Mouse (Mus musculus): ENCODE results near the gene Clgn.
A peak's percentile ranks its signal among the peaks of the same experiment; 100 is the strongest.

Clgn gene

DNA sequence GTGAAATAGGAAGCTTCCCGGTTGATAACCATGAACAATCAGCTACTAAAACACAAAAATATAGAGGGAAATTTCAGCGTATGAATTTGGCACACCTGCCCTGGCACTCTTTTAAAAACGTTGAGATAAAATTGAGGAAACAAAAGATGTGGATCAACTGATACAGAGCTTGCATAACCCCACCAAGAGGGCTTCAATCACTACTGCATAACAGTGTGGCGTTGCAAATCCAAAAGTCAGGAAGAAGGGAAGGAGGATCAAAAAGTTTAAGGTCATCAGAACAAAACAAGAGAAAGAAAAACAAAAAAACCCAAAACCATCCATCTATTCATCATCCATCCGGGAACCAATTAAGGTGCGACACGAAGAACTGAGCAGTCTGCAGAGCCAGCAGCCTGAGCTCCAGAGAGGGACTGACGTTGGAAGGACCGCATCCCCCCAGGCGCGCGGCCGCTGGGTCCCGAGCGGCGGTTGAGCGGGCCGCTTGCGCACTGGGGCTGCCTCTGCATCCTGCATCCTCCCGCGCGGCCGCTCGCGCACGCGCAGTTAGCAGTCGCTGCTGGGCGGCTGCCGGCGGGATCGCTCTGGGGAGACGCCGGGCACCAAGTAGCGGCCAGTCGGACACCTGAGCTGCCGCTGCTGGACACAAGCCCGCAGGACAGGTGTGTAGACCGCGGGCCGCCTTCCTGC, at the start of gene Clgn:
Gene Clgn, plus strand, starts transcription at position 552 of the 690 bp plus-strand sequence.
- DNase-seq (ENCODE audit: low spot score in 2 of 2), result peak; percentile 45 to 59

DNA sequence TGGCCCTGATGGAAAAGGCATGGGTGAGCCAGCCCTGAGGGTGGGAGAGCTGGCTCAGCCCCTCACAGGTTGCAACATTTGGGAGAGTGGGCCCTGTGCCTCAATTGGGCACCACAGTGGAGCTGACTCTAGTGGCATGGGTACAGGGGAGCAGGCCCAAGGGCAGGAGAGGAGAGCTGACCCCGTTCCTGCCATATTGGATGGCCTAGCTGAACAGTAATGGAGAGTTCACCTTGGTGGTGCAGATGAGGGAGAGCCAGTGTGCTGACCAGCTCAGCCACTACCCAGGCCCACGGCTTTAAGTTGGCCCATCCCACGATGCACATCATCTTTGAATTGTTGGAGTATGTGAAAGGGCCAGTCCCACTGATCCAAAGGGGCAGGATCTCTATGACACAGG, 47.6 kb upstream of the Clgn start:
- no peak for DNase-seq (ENCODE audit: low spot score in 2 of 2)

DNA sequence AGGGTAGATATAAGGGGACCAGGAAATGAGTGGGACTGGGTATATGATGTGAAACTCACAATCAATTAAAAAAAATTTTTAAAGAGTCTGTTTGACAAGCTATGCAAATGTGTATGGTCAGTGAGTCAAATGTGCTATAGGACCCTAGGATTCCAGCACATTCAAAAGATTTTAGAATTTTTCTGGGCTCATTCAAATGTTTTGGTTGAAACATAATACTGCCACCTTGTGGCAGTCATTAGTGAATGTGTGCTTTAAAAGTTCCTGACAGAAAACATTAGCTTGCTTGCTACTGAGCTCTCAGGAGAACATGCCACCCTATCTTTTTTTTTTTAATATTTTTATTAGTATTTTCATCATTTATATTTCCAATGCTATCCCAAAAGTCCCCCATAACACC, 47.0 kb upstream of the Clgn start:
- DNase-seq (ENCODE audit: low spot score in 2 of 2), result no peak

GRCm38 (mm10) chr8:83348263-83348662, 41.4 kb upstream of the Clgn start, which contains the start of gene Mgat4d:
Mgat4d (plus strand) TSS chr8:83348471.
- DNase-seq (ENCODE audit: low spot score in 2 of 2), result no peak

- DNase-seq (ENCODE audit: low spot score in 2 of 2), result no peak
Observed at GRCm38 (mm10) chr8:83351315-83351714, 38.4 kb upstream of the Clgn start.

DNA sequence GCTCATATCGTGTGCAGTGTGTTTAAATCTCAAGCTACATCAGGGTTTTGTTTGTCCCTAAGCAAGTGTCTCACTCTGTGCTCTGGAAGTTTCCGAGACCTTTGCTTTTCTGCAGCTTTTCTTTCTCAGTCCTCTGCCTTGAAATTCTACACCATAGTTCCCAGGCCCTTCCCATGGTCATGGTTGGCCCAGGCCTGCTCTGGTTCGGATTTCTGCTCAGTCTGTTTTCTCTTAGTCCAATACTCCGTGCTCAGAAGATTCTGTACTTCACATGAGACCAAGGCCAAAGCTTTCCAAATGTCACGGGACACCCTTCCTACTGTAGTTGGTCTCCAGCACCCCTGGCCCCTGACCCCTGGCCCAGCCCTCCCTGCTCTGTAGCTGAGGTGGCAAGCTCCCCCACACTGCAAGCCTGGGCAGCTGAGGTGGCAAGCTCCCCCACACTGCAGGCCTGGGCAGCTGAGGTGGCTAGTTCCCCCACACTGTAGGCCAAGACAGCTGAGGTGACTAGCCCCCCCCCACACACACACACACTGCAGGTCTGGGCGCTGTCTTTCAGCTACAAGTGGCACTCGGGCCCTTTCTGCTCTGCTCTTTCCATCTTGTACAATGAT, 26.4 kb upstream of the Clgn start:
- DNase-seq (ENCODE audit: low spot score in 2 of 2), result no peak

DNA sequence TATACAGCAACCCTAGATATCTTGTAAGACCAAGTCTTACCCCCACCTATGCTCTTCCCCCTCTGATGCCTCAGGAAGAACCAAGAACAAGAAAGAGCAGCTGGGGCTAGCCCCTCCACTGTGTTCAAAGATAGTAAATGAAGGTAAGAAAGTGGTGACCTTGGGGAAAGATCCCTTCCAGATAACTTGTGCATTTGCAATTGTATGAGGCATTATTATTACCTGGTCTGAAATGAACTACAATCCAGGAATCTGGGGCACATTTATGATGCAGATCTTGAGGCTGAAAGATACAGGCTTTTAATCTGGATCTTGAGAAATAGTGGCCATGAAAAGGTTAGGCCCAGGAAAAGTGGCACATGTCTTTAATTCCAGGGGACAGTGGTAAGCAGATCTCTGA, 12.4 kb upstream of the Clgn start:
- no peak for DNase-seq (ENCODE audit: low spot score in 2 of 2)

DNA sequence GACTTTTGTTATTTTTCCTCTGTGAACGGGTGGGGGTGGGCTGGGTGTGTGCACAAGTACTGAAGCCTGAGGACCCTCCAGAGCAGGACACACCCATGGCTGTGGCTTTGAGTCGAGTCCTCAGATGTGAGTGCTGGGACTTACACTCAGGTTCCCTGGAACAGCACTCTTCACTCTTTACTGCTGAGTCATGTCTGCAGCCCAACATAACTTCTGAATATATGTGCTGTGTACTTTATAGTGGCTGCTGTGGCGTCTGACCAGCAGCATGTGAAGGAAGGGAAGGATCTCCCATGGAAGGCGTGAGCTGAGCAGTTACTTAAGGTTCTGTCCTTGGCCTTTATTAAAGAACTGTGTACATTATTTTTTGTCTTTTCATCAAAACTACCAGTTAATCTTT, 9.5 kb upstream of the Clgn start:
- DNase-seq (ENCODE audit: low spot score in 2 of 2), result no peak

DNA sequence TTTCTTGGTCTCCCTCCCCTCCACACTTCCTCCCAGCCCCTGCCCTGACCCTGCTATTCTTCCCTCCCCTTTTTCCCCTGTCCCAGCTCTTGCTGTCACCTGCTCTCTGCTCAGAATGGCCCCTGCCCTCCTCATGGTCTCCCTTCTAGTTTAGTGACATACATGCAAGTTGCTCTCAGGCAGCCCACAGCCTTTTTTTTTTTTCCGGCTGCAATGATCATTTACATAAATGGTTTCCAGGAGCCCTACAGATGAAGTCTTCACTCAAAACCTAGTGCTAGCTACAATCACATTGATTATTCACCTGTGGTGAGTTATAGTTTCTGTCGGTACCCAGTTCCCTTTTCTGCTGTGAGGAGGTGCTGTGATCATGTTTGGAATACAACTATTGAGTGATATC, 8.7 kb upstream of the Clgn start:
- no peak for DNase-seq (ENCODE audit: low spot score in 2 of 2)

GRCm38 (mm10) chr8:83382850-83383249, 6.8 kb upstream of the Clgn start:
- no peak for DNase-seq (ENCODE audit: low spot score in 2 of 2)

- no peak for DNase-seq (ENCODE audit: low spot score in 2 of 2)
Observed at GRCm38 (mm10) chr8:83390006-83390701, 487 bp downstream of the Clgn start.

DNA sequence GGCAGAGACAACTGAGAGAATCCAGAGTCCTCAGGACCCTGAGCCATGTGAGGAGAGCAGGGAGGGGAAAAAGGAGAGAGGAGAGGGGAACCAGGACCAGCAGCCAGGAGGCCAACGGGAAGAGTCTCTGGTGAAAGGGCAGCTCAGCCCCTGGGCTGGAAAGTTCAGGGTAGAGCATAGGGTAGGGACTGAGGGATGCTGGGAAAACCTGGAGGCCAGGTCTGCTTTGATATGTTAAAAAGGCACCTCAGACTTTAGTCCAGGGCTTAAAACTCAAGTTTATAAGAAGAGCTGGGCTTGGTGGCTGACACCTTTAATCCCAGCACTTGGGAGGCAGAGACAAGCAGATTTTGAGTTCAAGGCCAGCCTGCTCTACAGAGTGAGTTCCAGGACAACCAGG, 2.9 kb downstream of the Clgn start:
- DNase-seq (ENCODE audit: low spot score in 2 of 2), result no peak

GRCm38 (mm10) chr8:83394325-83394724, 4.7 kb downstream of the Clgn start:
- DNase-seq (ENCODE audit: low spot score in 2 of 2), result no peak

GRCm38 (mm10) chr8:83396680-83397079, 7.0 kb downstream of the Clgn start:
- DNase-seq (ENCODE audit: low spot score in 2 of 2), result no peak

- DNase-seq (ENCODE audit: low spot score in 2 of 2), result no peak
Observed at GRCm38 (mm10) chr8:83397726-83398125, 8.1 kb downstream of the Clgn start.

DNA sequence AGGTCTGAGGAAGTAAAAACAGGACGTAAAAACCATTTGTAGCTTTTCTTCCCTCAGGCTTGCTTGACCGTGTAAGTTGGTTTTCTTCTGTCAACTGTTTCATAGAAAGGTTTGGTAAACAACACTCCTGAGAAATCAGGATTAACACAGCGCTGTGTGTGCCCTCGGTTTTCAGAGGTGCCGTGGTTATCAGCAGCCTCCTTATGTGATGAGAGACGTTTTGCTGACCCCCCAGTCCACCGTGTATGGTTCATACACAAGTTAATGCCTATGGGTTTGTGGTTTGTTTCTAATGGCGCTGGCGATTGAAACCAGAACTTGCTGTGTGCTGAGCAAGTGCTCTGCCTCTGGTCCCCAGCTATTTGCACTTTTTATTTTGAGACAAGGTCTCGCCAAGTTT, 15.9 kb downstream of the Clgn start:
- no peak for DNase-seq (ENCODE audit: low spot score in 2 of 2)

- no peak for DNase-seq (ENCODE audit: low spot score in 2 of 2)
Observed at GRCm38 (mm10) chr8:83406836-83407235, 17.2 kb downstream of the Clgn start.

DNA sequence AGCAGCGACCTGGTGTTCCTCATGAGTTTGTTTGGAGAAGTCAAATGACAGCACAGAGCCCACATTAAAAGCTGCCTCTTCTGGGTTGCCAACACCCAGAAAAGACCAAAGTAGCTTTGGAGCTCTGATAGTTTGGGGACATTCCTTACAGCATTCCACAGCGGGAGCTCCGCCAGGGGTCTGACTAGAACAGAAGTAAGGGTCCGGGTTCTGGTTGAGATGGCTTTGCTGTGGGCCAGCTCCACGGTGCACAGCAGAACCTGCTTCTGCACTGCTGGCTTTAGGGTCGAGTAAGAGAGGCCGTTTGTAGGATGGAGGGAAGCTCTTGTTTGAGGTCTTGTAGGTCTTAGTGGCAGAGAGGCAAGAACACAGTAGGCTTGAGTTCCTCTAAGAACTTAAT, 18.8 kb downstream of the Clgn start:
- DNase-seq (ENCODE audit: low spot score in 2 of 2), result no peak

DNA sequence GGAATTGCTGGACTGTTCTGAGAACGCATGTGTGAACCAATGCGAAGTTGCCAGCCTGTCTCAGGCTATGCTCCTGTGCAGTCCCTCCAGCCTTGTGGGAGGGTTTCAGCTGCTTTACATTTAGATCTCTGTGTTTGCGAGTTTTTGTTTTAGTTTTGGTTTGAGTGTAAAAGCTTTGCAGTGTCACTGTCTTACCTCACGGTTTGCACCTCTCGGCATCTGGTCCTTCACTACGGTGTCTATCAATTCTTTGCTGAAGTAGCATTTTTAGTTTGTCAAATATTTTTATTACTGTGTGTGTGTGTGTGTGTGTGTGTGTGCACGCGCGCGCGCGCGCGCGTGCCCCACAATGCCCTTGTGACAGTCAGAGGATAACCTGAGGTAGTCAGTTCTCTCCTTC, 27.2 kb downstream of the Clgn start:
- no peak for DNase-seq (ENCODE audit: low spot score in 2 of 2)

DNA sequence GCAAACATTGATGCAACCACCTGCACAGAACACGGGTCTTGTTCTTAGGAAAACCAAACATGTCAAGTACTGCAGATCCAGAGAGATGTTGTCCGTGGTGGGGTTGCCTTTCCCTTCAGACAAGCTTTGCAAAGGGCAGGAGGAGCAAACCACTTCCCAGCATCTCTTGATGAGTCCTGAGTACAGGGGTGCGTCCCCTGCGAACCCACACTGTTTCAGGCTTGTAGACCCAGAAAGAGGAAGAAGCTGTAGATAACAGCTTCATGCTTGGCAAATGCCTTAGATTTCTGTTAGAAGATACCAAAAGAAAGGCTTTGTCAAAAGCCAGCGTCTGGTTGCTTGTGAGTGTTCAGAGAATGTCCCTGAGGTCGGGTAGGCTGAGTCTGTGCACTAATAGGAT, 28.3 kb downstream of the Clgn start:
- DNase-seq (ENCODE audit: low spot score in 2 of 2), result no peak

GRCm38 (mm10) chr8:83418805-83419516, 29.3 kb downstream of the Clgn start:
- DNase-seq (ENCODE audit: low spot score in 2 of 2), result no peak

DNA sequence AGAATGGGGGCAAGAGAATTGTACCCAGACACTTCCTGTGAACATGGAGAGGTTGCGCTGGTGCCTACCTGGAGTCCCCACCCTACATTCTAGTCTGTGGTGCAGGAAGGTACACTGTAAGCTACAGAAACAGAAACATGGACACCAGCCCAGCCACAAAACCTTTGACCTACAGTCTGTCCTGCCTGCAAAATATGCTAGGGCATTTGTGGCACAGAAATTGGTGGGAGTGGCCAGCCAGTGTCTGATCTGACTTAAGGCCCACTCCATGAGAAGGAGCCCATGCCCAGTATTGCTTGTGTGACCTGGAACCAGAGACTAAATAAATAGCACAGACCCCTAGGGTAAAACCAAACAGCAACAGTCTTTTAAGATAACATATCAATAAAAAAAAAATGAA, 31.7 kb downstream of the Clgn start:
- DNase-seq (ENCODE audit: low spot score in 2 of 2), result no peak

Data from frontal cortex, postnatal 25 days (tissue).